Mouse (Mus musculus) midbrain, embryonic 11.5 days (tissue): ENCODE measurements around the gene Pck1. TPM values are rescaled to one million over a fixed set of nuclear protein-coding genes. Genes with fewer than 3 reads are reported as not detected.
"Not testable (repeated sequence)": the region's sequence is repeated elsewhere in the genome, so short reads cannot be mapped to it uniquely, and the experiment has no call there.

Experiments used
- ATAC-seq: fragments of 200-750 bp; cut with Nextera tagmentation; 2 replicates; pipeline ENCODE4 v1.8.0; 2017; ENCODE audit warnings: moderate TSS enrichment, moderate library complexity; ENCODE audit not compliant: low FRiP score
- DNase-seq: peaks from one replicate; pipeline ENCODE4 v3.0.0; 2015; ENCODE audit warnings: low spot score; ENCODE audit errors: missing footprints
- H3K27ac ChIP-seq: fragments of 300-500 bp; sonication (generic); 2 replicates; pipeline ENCODE4 v1.5.1; 2014; ENCODE audit warnings: low read depth, low read length
- H3K27me3 ChIP-seq: fragments of 300-500 bp; sonication (generic); 2 replicates; pipeline ENCODE4 v1.6.1; 2014; ENCODE audit warnings: mild to moderate bottlenecking, low read length, moderate library complexity, mixed read lengths; ENCODE audit not compliant: control insufficient read depth, insufficient read depth
- H3K36me3 ChIP-seq: fragments of 300-500 bp; sonication (generic); 2 replicates; pipeline ENCODE4 v1.6.1; 2014; ENCODE audit warnings: mild to moderate bottlenecking, low read length, moderate library complexity, mixed read lengths; ENCODE audit not compliant: control insufficient read depth, insufficient read depth
- H3K4me1 ChIP-seq: fragments of 300-500 bp; sonication (generic); 2 replicates; pipeline ENCODE4 v1.6.1; 2014; ENCODE audit warnings: low read length; ENCODE audit not compliant: control insufficient read depth, insufficient read depth
- H3K4me2 ChIP-seq: fragments of 300-500 bp; sonication (generic); 2 replicates; pipeline ENCODE4 v1.6.1; 2014; ENCODE audit warnings: mild to moderate bottlenecking, moderate library complexity
- H3K4me3 ChIP-seq: fragments of 300-500 bp; sonication (generic); 2 replicates; pipeline ENCODE4 v1.5.1; 2014; ENCODE audit warnings: low read depth, low read length
- H3K9ac ChIP-seq: fragments of 300-500 bp; sonication (generic); 2 replicates; pipeline ENCODE4 v1.6.1; 2014; ENCODE audit warnings: low read length
- H3K9me3 ChIP-seq: fragments of 300-500 bp; sonication (generic); 2 replicates; pipeline ENCODE4 v1.6.1; 2016; ENCODE audit warnings: low read length; ENCODE audit not compliant: control insufficient read depth
- WGBS: fragments of 180-500 bp; shearing (Covaris S2); extraction: QIAGEN DNeasy Blood & Tissue Kit; methylation state at CpG from one replicate; pipeline ENCODE4 v1.1.7; 2014; 5-methylcytosine and 5-hydroxymethylcytosine counted together
- polyA plus RNA-seq: library from polyadenylated mRNA; unstranded; fragments of >200 nt; fragmentation: Nextera tagmentation; extraction: Ambion mirVana; gene quantifications from 2 replicates; pipeline ENCODE4 v1.2.1, GENCODE M21; 2014

The Pck1 gene
- polyA plus RNA-seq, 1 experiment from 2014 or later: not detected

GRCm38 (mm10) chr2:173120117-173120516 lies 32.7 kb upstream of the Pck1 start:
- not testable (repeated sequence) for H3K9ac ChIP-seq, H3K4me1 ChIP-seq, H3K4me2 ChIP-seq, DNase-seq, H3K4me3 ChIP-seq, H3K36me3 ChIP-seq, H3K27me3 ChIP-seq, H3K9me3 ChIP-seq, H3K27ac ChIP-seq, ATAC-seq
- 76% methylated on average over 4 of the region's 4 CpGs for WGBS

DNA sequence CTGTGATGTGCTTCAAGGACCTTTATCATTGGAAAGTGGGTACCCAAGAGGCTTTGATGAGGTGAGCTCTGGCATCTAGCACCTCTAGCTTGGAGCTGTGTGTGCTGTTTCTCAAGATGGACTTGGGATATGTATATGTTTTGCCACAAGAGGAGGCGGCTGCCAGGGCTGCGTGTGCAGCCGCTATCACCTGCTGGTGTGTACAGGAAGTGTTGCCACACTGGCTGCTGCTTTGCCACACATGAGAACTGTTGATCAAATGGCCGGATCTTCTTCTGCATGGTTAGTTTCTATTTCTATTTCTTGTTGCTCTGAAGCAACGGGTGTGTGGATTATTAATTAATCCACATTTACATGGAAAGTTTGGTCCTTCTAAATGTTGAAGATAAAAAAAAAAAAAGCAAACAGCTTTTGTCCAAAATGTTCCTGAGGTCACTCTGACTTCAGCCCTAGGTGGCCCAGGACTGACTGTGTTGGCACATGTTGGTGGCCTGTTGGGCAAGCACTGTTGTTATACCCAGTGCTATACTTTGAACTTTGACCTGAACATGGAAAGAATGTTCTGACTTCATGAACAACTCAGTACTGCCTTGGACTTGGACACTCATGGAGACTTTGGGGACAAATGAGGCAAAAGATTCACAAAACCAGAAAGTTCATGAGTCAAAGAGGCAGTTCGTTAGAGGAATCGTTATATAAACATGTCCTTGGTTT lies 28.7 kb upstream of the Pck1 start:
- H3K27me3 ChIP-seq: no peaks in the 10 kb centered on the region
- WGBS: 89% methylated on average over 7 of the region's 7 CpGs
- H3K27ac ChIP-seq: no peak overlapping the region
- H3K9ac ChIP-seq: no peak overlapping the region
- no peak overlapping the region for H3K4me2 ChIP-seq
- no peaks in the 10 kb centered on the region for H3K36me3 ChIP-seq
- H3K4me3 ChIP-seq: no peak overlapping the region
- H3K9me3 ChIP-seq: no peaks in the 10 kb centered on the region
- ATAC-seq: no peak
- DNase-seq: no peak
- no peaks in the 10 kb centered on the region for H3K4me1 ChIP-seq

DNA sequence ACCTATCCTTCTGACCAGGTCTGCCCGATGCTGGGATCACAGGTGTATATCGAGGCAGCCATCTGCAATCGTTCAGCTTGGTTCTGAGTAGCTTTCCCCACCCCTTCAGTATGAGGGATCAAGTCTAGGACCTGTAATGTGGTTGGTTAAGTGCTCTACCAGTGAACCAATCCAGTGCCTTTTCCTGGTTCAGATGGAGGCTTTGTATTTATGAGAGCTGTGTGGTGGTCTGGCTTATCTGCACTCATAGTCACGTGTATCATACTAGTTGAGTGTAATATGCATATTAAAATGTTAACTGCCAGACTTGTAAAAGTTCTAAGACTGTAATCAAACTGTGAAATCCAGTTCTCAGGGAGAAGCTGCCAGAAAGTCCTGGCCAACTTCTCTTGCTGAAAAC lies 26.5 kb upstream of the Pck1 start:
- Histone ChIP-seq H3K4me1 (no peaks in the 10 kb centered on the region), H3K36me3 (no peaks in the 10 kb centered on the region), H3K4me3 (no peak overlapping the region), H3K9ac (no peak overlapping the region), H3K27ac (no peak overlapping the region), H3K4me2 (no peak overlapping the region), H3K27me3 (no peaks in the 10 kb centered on the region), H3K9me3 (no peaks in the 10 kb centered on the region)
- DNase-seq (no peak), ATAC-seq (no peak)
- WGBS: 86% methylated on average over 4 of the region's 4 CpGs

DNA sequence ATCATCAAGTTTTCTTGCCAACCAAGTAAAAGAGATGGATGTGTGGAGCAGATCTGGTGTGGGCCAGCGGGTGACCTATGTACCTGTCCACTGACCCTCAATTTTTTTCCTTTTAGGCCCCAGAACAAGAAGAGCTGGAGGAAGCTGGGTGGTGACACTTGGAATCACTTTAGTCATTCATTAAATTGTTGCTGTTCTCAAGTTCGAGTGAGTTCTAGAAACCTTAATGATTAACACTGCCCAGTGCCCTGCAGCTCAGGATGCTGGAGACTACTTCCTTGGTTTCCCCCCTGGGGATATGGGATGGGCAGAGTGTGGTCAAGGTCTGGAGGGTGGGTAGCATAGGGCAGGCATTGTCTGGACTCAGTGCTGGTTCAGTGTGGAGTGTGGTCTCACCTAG lies 23.7 kb upstream of the Pck1 start:
- Histone ChIP-seq H3K9ac (no peak overlapping the region), H3K4me2 (no peak overlapping the region), H3K27ac (no peak overlapping the region), H3K36me3 (no peaks in the 10 kb centered on the region), H3K4me3 (no peak overlapping the region), H3K27me3 (no peaks in the 10 kb centered on the region), H3K9me3 (no peaks in the 10 kb centered on the region), H3K4me1 (no peaks in the 10 kb centered on the region)
- ATAC-seq (no peak), DNase-seq (no peak)
- 73% methylated on average over 2 of the region's 2 CpGs for WGBS

- WGBS: 84% methylated on average over 13 of the region's 13 CpGs
- no peak overlapping the region for H3K4me2 ChIP-seq
- no peaks in the 10 kb centered on the region for H3K4me1 ChIP-seq
- no peak for ATAC-seq
- H3K4me3 ChIP-seq: no peak overlapping the region
- no peaks in the 10 kb centered on the region for H3K9me3 ChIP-seq
- H3K9ac ChIP-seq: no peak overlapping the region
- H3K36me3 ChIP-seq: no peaks in the 10 kb centered on the region
- no peak overlapping the region for H3K27ac ChIP-seq
- no peak for DNase-seq
- no peaks in the 10 kb centered on the region for H3K27me3 ChIP-seq
Measured at GRCm38 (mm10) chr2:173132262-173132661, 20.6 kb upstream of the Pck1 start.

DNA sequence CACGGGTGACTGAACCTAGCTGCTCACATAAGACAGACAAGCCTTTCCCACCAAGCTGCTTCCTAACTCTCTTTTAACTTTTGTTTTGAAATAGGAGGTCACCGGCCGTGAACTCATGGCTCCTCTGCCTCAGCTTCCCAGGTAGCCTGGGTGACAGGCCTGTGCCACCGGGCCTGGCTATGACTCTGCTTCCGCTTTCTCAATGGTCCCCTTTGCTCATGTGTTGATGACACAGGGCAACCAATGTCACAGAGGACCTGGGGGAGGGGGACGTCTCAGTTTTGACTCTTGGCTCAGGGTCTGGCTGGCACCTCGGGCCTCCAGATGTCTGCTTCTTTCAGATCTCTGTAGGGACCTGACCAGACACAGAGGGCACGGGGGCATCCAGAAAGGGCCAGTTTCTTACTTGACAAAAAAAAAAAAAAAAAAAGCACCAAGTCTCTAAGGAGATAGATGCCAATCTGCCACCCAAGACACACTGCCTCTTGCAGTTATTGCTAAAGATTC lies 20.0 kb upstream of the Pck1 start:
- DNase-seq: no peak
- Histone ChIP-seq H3K4me1 (no peaks in the 10 kb centered on the region), H3K27ac (no peak overlapping the region), H3K9me3 (no peaks in the 10 kb centered on the region), H3K4me2 (no peak overlapping the region), H3K27me3 (no peaks in the 10 kb centered on the region), H3K9ac (no peak overlapping the region), H3K36me3 (no peaks in the 10 kb centered on the region), H3K4me3 (no peak overlapping the region)
- no peak for ATAC-seq
- whole genome bisulfite sequencing: 71% methylated on average over 8 of the region's 8 CpGs

- H3K27me3 ChIP-seq: no peaks in the 10 kb centered on the region
- no peaks in the 10 kb centered on the region for H3K9me3 ChIP-seq
- ATAC-seq (no peak), DNase-seq (no peak)
- H3K4me2 ChIP-seq: no peak overlapping the region
- no peaks in the 10 kb centered on the region for H3K36me3 ChIP-seq
- no peak overlapping the region for H3K27ac ChIP-seq
- 72% methylated on average over 9 of the region's 9 CpGs for WGBS
- H3K4me1 ChIP-seq: peaks cover 11% of the 10 kb centered on the region
- H3K9ac ChIP-seq: no peak overlapping the region
- no peak overlapping the region for H3K4me3 ChIP-seq
Measured at GRCm38 (mm10) chr2:173134695-173135094, 18.2 kb upstream of the Pck1 start.

DNA sequence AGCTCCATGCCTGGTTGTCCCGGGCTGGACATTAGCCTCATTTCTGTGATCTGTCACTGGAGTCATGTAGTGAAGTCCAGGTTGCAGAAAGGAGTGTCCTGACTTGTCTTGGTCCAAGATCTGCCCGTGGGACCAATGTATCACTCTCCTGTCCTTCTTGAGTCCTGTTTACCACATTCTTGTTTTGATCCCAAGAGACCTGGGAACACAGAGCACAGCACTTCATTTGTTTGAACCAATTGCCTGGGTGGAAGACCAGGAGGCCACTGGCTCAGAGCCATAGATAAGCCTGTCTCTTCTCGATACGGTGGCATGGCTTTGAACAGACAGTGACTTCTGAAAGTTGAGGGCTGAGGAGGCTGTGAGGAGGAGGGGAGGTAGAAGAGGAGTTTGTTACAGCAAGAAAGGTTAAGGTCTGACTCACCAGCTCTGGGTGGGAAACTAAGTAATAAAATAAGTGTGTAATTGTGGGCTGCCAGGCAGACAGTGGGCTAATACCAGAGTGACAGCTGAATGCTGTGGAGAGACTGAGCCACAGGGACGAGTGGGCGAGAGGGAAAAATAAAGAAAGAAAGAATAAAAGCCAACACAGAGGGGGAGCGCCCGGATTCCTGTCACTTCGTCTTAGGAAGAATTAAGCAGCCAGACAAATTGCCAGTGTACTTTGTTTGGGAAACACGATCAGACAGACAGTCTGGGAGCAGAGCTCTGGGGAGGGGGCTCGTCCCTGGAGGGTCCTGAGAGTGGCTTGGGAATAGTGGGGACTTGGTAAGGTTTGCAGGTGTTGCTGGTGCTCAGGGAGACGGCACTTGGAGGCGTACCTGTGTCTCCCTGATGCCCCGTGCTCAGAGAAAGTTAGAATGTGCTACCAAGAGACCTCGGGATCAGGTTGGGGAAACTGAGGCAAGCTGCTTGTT lies 14.3 kb upstream of the Pck1 start:
- Histone ChIP-seq H3K4me2 (no peak overlapping the region), H3K9me3 (no peaks in the 10 kb centered on the region), H3K9ac (no peak overlapping the region; the same call in 1 of the 2 replicates), H3K36me3 (no peaks in the 10 kb centered on the region), H3K27ac (no peak overlapping the region; the same call in 1 of the 2 replicates), H3K27me3 (no peaks in the 10 kb centered on the region), H3K4me3 (no peak overlapping the region), H3K4me1 (peaks cover 14% of the 10 kb centered on the region)
- ATAC-seq (peak; percentile 75), DNase-seq (no peak)
- WGBS: 43% methylated on average over 15 of the region's 15 CpGs

GRCm38 (mm10) chr2:173143611-173144010 lies 9.2 kb upstream of the Pck1 start:
- H3K36me3 ChIP-seq: no peaks in the 10 kb centered on the region
- ATAC-seq: no peak
- H3K9me3 ChIP-seq: no peaks in the 10 kb centered on the region
- no peak overlapping the region for H3K9ac ChIP-seq
- H3K27me3 ChIP-seq: peaks cover 3% of the 10 kb centered on the region; the same call in 1 of the 2 replicates
- no peak for DNase-seq
- WGBS: 90% methylated on average over 11 of the region's 11 CpGs
- H3K4me3 ChIP-seq: no peak overlapping the region
- H3K4me2 ChIP-seq: no peak overlapping the region
- no peak overlapping the region for H3K27ac ChIP-seq
- peaks cover 9% of the 10 kb centered on the region for H3K4me1 ChIP-seq
